Mouse (Mus musculus): Measurements from ENCODE around the gene Csrp3. TPM values are rescaled to one million over a fixed set of nuclear protein-coding genes. Genes with fewer than 3 reads are reported as not detected.

Csrp3 gene
- total and polyA plus RNA-seq, 2 experiments from 2014 or later = not detected

DNA sequence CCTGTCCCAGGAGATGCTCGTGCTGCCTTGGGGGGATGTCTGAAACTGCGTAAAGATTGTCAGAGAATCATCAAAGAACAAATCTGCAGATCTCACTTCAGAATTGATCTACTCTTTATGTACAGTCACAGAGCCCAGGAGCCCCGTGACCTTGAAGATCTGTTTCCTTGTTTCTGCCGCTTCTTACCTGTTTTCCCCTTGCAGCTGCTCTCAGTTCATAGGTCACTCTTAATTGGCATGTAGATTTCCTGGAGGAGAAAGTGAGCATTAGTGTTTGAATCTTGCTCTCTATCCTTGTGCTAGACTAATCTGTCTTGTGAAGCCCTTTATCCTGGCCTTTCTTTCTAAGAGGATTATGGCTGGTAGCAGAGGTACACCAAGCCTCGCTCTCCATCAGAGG is 26.2 kb downstream of the Csrp3 start:
- Histone ChIP-seq H3K27ac (ENCODE audit: low read depth, low read length) (no peak overlapping the region), H3K36me3 (ENCODE audit: insufficient read depth) (peaks cover 86% of the 10 kb centered on the region), H3K4me2 (ENCODE audit: low read depth) (no peak overlapping the region), H3K9ac (no peak overlapping the region), H3K4me3 (ENCODE audit: low read depth, low read length) (no peak overlapping the region), H3K9me3 (ENCODE audit: low read length) (no peaks in the 10 kb centered on the region), H3K4me1 (ENCODE audit: insufficient read depth) (no peaks in the 10 kb centered on the region), H3K27me3 (ENCODE audit: insufficient read depth, low read length) (no peaks in the 10 kb centered on the region)
- WGBS = 71% methylated on average over 5 of the region's 5 CpGs
- TF ChIP-seq CTCF (IDR thresholded peaks at IDR 0.05; ENCODE audit: low read depth) = no peak
- DNase-seq = no peak
- no peak for ATAC-seq

DNA sequence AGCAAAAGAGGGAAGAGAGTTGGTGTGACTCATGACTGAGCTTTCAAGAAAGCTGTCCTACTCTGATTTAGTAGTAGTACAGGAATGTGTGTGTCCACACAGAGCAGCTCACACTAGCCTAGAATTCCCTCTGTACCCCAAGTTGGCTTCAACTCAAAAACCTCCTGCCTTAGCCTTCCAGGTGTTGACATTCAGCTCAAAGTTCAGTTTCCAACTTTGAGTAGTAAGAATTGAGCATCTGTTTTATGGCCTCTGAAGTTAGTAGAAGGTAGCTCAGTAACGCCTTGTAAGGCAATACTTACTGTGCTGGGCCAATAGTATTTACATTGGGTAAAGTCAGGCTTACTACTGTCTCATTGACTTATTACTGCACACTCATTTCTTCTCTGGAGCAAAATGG is 34.2 kb downstream of the Csrp3 start:
- Histone ChIP-seq H3K4me1 (ENCODE audit: insufficient read depth) (no peaks in the 10 kb centered on the region), H3K4me3 (ENCODE audit: low read depth, low read length) (no peak overlapping the region), H3K9me3 (ENCODE audit: low read length) (no peaks in the 10 kb centered on the region), H3K36me3 (ENCODE audit: insufficient read depth) (peaks cover 52% of the 10 kb centered on the region), H3K27ac (ENCODE audit: low read depth, low read length) (no peak overlapping the region), H3K4me2 (ENCODE audit: low read depth) (no peak overlapping the region), H3K27me3 (ENCODE audit: insufficient read depth, low read length) (no peaks in the 10 kb centered on the region), H3K9ac (no peak overlapping the region)
- WGBS = 89% methylated on average over 1 of the region's 1 CpGs
- DNase-seq (no peak), ATAC-seq (no peak)
- TF ChIP-seq CTCF (IDR thresholded peaks at IDR 0.05; ENCODE audit: low read depth) = no peak

DNA sequence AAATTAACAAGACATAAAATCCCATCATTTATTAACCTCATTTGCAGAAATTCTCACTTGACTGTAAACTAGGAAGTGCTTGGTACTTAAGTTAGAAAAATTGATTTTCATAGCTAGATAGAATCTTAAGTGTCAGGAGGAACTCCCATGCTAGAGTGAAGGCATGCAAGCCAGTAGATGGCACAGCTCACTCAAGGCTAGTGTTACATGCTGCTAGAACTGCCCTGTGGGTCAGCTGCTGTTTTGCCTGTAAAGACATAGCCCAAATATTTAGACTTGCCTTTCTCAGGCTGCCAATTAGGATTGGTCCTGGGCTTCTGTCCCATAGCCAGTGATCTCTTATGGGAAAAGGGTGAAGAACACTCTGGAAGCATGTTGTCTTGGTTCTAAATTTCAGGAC is 35.5 kb downstream of the Csrp3 start:
- no peak for TF ChIP-seq CTCF (IDR thresholded peaks at IDR 0.05; ENCODE audit: low read depth)
- DNase-seq (no peak), ATAC-seq (no peak)
- Histone ChIP-seq H3K27me3 (ENCODE audit: insufficient read depth, low read length) (no peaks in the 10 kb centered on the region), H3K4me3 (ENCODE audit: low read depth, low read length) (no peak overlapping the region), H3K9me3 (ENCODE audit: low read length) (no peaks in the 10 kb centered on the region), H3K36me3 (ENCODE audit: insufficient read depth) (peaks cover 46% of the 10 kb centered on the region), H3K9ac (no peak overlapping the region), H3K4me2 (ENCODE audit: low read depth) (no peak overlapping the region), H3K4me1 (ENCODE audit: insufficient read depth) (no peaks in the 10 kb centered on the region), H3K27ac (ENCODE audit: low read depth, low read length) (no peak overlapping the region)

DNA sequence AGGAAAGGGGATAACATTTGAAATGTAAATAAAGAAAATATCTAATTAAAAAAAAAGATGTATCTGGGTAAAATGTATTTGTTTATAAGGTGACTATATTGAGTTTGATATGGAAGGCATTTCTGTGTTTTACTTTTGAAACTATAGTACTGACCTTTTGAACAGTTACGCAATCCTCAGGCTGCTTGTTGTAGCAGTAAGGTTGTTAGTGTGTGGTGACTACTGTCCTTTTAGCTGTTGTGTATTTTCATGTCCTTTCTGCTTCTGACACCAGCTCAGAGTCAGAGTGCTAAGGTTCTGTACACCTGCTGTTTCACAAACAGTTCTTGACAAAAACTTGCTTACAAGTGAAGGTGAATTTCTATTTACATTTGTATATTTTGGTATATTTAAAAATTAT is 37.2 kb downstream of the Csrp3 start:
- no peak overlapping the region for H3K27ac ChIP-seq (ENCODE audit: low read depth, low read length)
- H3K36me3 ChIP-seq (ENCODE audit: insufficient read depth) = peaks cover 45% of the 10 kb centered on the region
- ATAC-seq (no peak), DNase-seq (no peak)
- H3K4me1 ChIP-seq (ENCODE audit: insufficient read depth) = no peaks in the 10 kb centered on the region
- H3K9me3 ChIP-seq (ENCODE audit: low read length) = no peaks in the 10 kb centered on the region
- H3K4me3 ChIP-seq (ENCODE audit: low read depth, low read length) = no peak overlapping the region
- H3K9ac ChIP-seq = no peak overlapping the region
- no peaks in the 10 kb centered on the region for H3K27me3 ChIP-seq (ENCODE audit: insufficient read depth, low read length)
- H3K4me2 ChIP-seq (ENCODE audit: low read depth) = no peak overlapping the region
- 98% methylated on average over 1 of the region's 1 CpGs for WGBS
- TF ChIP-seq CTCF (IDR thresholded peaks at IDR 0.05; ENCODE audit: low read depth) = no peak

DNA sequence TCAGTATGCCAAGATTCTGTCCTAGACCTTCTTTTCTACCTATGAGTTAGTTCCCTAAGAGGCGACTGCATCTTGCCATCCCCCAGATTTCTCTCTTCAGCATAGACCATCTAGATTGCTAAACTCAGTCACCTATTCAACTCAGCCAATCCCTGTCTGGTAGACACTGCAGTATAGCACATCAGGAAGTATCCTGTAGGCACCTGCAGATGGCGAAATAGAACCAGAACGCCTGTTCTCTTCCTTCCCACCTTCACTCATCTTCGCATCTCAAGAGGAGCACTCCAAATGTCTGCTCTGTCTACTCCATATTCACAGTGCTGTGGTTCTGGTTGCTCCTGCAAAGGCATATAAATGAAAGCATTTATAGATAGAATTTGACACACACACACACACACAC is 41.2 kb downstream of the Csrp3 start:
- H3K9ac ChIP-seq = no peak overlapping the region
- H3K4me2 ChIP-seq (ENCODE audit: low read depth) = no peak overlapping the region
- TF ChIP-seq CTCF (IDR thresholded peaks at IDR 0.05; ENCODE audit: low read depth) = 0 out of 2 replicates have a peak, but pooled peaks have one; percentile 15
- no peaks in the 10 kb centered on the region for H3K9me3 ChIP-seq (ENCODE audit: low read length)
- H3K27me3 ChIP-seq (ENCODE audit: insufficient read depth, low read length) = no peaks in the 10 kb centered on the region
- WGBS = 92% methylated on average over 4 of the region's 4 CpGs
- peaks cover 26% of the 10 kb centered on the region for H3K36me3 ChIP-seq (ENCODE audit: insufficient read depth)
- H3K4me3 ChIP-seq (ENCODE audit: low read depth, low read length) = no peak overlapping the region
- DNase-seq (no peak), ATAC-seq (no peak)
- H3K4me1 ChIP-seq (ENCODE audit: insufficient read depth) = no peaks in the 10 kb centered on the region
- no peak overlapping the region for H3K27ac ChIP-seq (ENCODE audit: low read depth, low read length)

DNA sequence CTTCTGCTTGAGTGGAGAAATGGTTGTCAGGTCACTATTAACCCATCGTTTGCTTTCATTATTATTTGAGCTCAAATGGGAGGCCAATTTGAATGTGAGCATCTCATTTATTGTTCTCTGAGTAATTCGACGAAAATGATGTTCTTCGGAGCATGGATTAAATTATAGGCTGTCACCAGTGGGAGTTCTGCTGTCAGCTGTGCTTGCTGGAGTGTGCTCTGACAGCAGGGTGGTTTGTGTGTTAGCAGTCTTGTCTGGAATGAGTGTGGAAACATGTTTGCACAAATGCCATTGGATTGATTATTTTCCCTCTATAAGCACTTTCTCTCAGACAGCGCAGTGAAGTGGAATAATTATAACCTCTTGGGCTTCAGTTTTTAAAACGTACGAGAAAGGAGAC is 44.5 kb downstream of the Csrp3 start:
- Histone ChIP-seq H3K27ac (ENCODE audit: low read depth, low read length) (0 out of 2 replicates have a peak overlapping the region, but pooled peaks have one; percentile 9), H3K4me1 (ENCODE audit: insufficient read depth) (no peaks in the 10 kb centered on the region), H3K4me3 (ENCODE audit: low read depth, low read length) (no peak overlapping the region), H3K36me3 (ENCODE audit: insufficient read depth) (peaks cover 24% of the 10 kb centered on the region), H3K4me2 (ENCODE audit: low read depth) (no peak overlapping the region), H3K27me3 (ENCODE audit: insufficient read depth, low read length) (no peaks in the 10 kb centered on the region), H3K9ac (no peak overlapping the region), H3K9me3 (ENCODE audit: low read length) (no peaks in the 10 kb centered on the region)
- peak; percentile 94 for ATAC-seq
- WGBS = 40% methylated on average over 7 of the region's 7 CpGs
- peak; percentile 51 for DNase-seq
- no peak for TF ChIP-seq CTCF (IDR thresholded peaks at IDR 0.05; ENCODE audit: low read depth)

DNA sequence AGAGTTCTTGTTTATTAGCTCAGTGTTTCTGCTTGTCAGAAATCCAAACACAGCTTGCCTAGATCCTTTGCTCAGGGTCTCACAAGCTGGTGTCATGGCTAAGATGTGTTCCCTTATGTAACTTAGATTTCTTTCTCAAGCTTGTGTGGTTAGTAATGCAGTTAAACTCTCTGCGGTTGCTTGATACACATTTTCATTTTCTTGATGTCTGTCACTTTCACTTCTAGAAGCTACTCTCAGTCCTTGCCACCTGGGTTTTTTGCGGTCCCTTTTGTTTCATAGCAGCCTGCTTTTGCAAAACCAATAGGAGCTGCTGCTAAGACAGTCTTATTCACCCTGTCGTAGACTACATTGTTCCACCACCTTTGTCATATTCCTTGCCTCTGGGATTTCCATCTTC is 52.7 kb downstream of the Csrp3 start:
- Histone ChIP-seq H3K4me3 (ENCODE audit: low read depth, low read length) (no peak overlapping the region), H3K27ac (ENCODE audit: low read depth, low read length) (no peak overlapping the region), H3K27me3 (ENCODE audit: insufficient read depth, low read length) (no peaks in the 10 kb centered on the region), H3K9me3 (ENCODE audit: low read length) (no peaks in the 10 kb centered on the region), H3K9ac (no peak overlapping the region), H3K4me2 (ENCODE audit: low read depth) (no peak overlapping the region), H3K4me1 (ENCODE audit: insufficient read depth) (peaks cover 8% of the 10 kb centered on the region; the same call in 1 of the 2 replicates), H3K36me3 (ENCODE audit: insufficient read depth) (peaks cover 12% of the 10 kb centered on the region)
- DNase-seq (no peak), ATAC-seq (no peak)
- 80% methylated on average over 3 of the region's 3 CpGs for WGBS
- TF ChIP-seq CTCF (IDR thresholded peaks at IDR 0.05; ENCODE audit: low read depth) = no peak

DNA sequence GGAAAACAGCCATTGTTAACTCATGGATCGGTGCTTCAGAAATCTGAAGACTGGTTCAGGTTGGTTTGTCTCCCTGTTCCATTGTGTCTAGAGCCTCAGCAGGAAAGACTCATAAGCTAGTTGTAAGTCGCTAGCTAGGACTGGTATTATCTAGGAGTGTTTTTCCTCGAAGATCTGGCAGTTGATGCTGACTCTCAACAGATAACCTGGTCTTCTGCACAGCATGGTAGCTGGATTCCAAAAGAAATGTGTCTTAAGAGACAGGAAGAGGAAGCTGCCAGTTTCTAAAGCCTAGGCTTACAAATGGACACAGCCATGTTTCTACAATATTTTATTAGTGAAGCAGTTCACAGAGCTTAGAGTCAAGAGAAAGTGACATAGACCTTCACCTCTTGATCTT is 56.4 kb downstream of the Csrp3 start:
- Histone ChIP-seq H3K36me3 (ENCODE audit: insufficient read depth) (peaks cover 4% of the 10 kb centered on the region; the same call in 1 of the 2 replicates), H3K27ac (ENCODE audit: low read depth, low read length) (no peak overlapping the region), H3K4me1 (ENCODE audit: insufficient read depth) (peaks cover 13% of the 10 kb centered on the region; the same call in 1 of the 2 replicates), H3K9me3 (ENCODE audit: low read length) (no peaks in the 10 kb centered on the region), H3K4me3 (ENCODE audit: low read depth, low read length) (no peak overlapping the region), H3K4me2 (ENCODE audit: low read depth) (no peak overlapping the region), H3K9ac (no peak overlapping the region), H3K27me3 (ENCODE audit: insufficient read depth, low read length) (no peaks in the 10 kb centered on the region)
- no peak for TF ChIP-seq CTCF (IDR thresholded peaks at IDR 0.05; ENCODE audit: low read depth)
- 79% methylated on average over 3 of the region's 3 CpGs for WGBS
- DNase-seq = no peak
- ATAC-seq = no peak

All from forebrain, postnatal 0 days (tissue).